Mouse (Mus musculus): ENCODE data around the gene Kif17. TPM values are rescaled to one million over a fixed set of nuclear protein-coding genes. Genes with fewer than 3 reads are reported as not detected.

The Kif17 gene
- polyA plus RNA-seq, 1 experiment from 2014 or later, result not detected

GRCm38 (mm10) chr4:138335036-138335435 lies 84.8 kb downstream of the Kif17 start:
- Histone ChIP-seq H3K4me2 (ENCODE audit: low read depth, low read length, severe bottlenecking) (no peak overlapping the region), H3K27me3 (ENCODE audit: control insufficient read depth, insufficient read depth, low read length) (no peaks in the 10 kb centered on the region; the same call in 1 of the 2 replicates), H3K36me3 (ENCODE audit: control insufficient read depth, insufficient read depth, low read length) (no peaks in the 10 kb centered on the region), H3K9ac (ENCODE audit: low read length) (no peak overlapping the region), H3K9me3 (ENCODE audit: control insufficient read depth, low read length) (no peaks in the 10 kb centered on the region), H3K4me1 (replicated peaks; ENCODE audit: control insufficient read depth, insufficient read depth, low read length) (no peaks in the 10 kb centered on the region), H3K27ac (ENCODE audit: low read depth, low read length) (no peak overlapping the region), H3K4me3 (ENCODE audit: low read depth, low read length) (no peak overlapping the region)
- WGBS, result 89% methylated on average over 12 of the region's 12 CpGs
- DNase-seq (ENCODE audit: low spot score), result no peak
- no peak for ATAC-seq (replicated peaks; ENCODE audit: low FRiP score)

DNA sequence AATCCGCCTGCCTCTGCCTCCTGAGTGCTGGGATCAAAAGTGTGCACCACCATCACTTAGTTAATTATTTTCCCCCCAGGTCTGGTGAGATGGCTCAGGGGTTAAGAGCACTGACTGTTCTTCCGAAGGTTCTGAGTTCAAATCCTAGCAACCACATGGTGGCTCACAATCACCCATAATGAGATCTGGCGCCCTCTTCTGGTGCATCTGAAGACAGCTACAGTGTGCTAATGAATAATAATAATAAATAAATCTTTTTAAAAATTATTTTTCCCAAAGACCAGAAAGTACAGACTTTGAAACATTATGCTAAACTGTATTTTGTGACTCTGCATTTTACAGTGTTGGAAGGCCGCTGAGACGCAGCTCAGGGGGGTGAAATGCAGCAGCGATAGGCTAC lies 85.4 kb downstream of the Kif17 start:
- Histone ChIP-seq H3K4me1 (replicated peaks; ENCODE audit: control insufficient read depth, insufficient read depth, low read length) (no peaks in the 10 kb centered on the region), H3K4me2 (ENCODE audit: low read depth, low read length, severe bottlenecking) (no peak overlapping the region), H3K36me3 (ENCODE audit: control insufficient read depth, insufficient read depth, low read length) (no peaks in the 10 kb centered on the region), H3K27ac (ENCODE audit: low read depth, low read length) (no peak overlapping the region), H3K27me3 (ENCODE audit: control insufficient read depth, insufficient read depth, low read length) (no peaks in the 10 kb centered on the region; the same call in 1 of the 2 replicates), H3K9ac (ENCODE audit: low read length) (no peak overlapping the region), H3K9me3 (ENCODE audit: control insufficient read depth, low read length) (no peaks in the 10 kb centered on the region), H3K4me3 (ENCODE audit: low read depth, low read length) (no peak overlapping the region)
- ATAC-seq (replicated peaks; ENCODE audit: low FRiP score) (no peak), DNase-seq (ENCODE audit: low spot score) (no peak)
- WGBS, result 86% methylated on average over 6 of the region's 6 CpGs

GRCm38 (mm10) chr4:138336876-138337275 lies 86.6 kb downstream of the Kif17 start:
- Histone ChIP-seq H3K27ac (ENCODE audit: low read depth, low read length) (no peak overlapping the region), H3K4me2 (ENCODE audit: low read depth, low read length, severe bottlenecking) (no peak overlapping the region), H3K4me1 (replicated peaks; ENCODE audit: control insufficient read depth, insufficient read depth, low read length) (no peaks in the 10 kb centered on the region), H3K27me3 (ENCODE audit: control insufficient read depth, insufficient read depth, low read length) (no peaks in the 10 kb centered on the region), H3K36me3 (ENCODE audit: control insufficient read depth, insufficient read depth, low read length) (no peaks in the 10 kb centered on the region), H3K9me3 (ENCODE audit: control insufficient read depth, low read length) (no peaks in the 10 kb centered on the region), H3K9ac (ENCODE audit: low read length) (no peak overlapping the region), H3K4me3 (ENCODE audit: low read depth, low read length) (no peak overlapping the region)
- WGBS, result 75% methylated on average over 5 of the region's 5 CpGs
- DNase-seq (ENCODE audit: low spot score) (no peak), ATAC-seq (replicated peaks; ENCODE audit: low FRiP score) (no peak)

DNA sequence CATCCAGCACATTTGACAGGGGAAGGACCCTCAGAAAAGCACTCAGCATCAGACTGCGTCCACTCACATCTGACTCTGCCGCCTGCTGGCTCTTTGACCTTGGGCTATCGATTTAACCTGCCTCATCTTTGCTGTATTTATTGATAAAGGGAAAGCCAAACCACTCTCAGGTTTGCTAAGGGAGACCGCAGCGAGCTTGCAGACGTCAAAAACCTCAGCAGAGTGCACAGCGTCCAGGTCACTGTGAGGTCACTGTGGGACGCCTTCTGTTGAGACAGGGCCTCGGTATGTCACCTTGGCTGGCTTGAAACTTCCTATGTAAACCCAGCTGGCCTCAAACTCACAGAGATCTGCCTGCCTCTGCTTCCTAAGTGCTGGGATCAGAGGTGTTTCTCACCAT lies 87.1 kb downstream of the Kif17 start:
- H3K27ac ChIP-seq (ENCODE audit: low read depth, low read length), result no peak overlapping the region
- no peaks in the 10 kb centered on the region for H3K4me1 ChIP-seq (replicated peaks; ENCODE audit: control insufficient read depth, insufficient read depth, low read length)
- no peak overlapping the region for H3K4me2 ChIP-seq (ENCODE audit: low read depth, low read length, severe bottlenecking)
- H3K9ac ChIP-seq (ENCODE audit: low read length), result no peak overlapping the region
- H3K9me3 ChIP-seq (ENCODE audit: control insufficient read depth, low read length), result no peaks in the 10 kb centered on the region
- no peaks in the 10 kb centered on the region for H3K36me3 ChIP-seq (ENCODE audit: control insufficient read depth, insufficient read depth, low read length)
- H3K4me3 ChIP-seq (ENCODE audit: low read depth, low read length), result no peak overlapping the region
- no peaks in the 10 kb centered on the region for H3K27me3 ChIP-seq (ENCODE audit: control insufficient read depth, insufficient read depth, low read length)
- WGBS, result 87% methylated on average over 9 of the region's 9 CpGs
- DNase-seq (ENCODE audit: low spot score), result no peak
- no peak for ATAC-seq (replicated peaks; ENCODE audit: low FRiP score)

DNA sequence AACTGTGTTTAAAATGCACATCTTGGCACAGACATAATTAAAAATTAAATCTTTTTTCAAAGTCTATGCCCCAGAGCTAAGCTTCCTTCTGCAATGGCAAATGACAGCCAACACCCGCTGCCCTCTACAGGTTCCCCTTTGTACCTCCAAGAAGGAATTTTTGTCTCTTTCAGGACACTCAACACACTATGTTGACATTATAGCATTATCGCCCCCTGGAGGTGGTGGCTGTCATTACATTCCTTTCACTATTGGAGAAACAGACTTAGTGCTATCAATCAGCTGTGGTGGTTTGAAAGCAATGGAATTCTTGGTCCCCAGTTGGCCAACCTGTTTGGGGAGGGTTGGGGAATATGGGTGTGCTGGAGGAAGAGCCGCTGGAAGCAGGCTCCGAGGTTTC lies 89.7 kb downstream of the Kif17 start:
- ATAC-seq (replicated peaks; ENCODE audit: low FRiP score) (no peak), DNase-seq (ENCODE audit: low spot score) (peak; percentile 70)
- no peaks in the 10 kb centered on the region for H3K4me1 ChIP-seq (replicated peaks; ENCODE audit: control insufficient read depth, insufficient read depth, low read length)
- H3K27me3 ChIP-seq (ENCODE audit: control insufficient read depth, insufficient read depth, low read length), result no peaks in the 10 kb centered on the region
- no peaks in the 10 kb centered on the region for H3K9me3 ChIP-seq (ENCODE audit: control insufficient read depth, low read length)
- no peak overlapping the region for H3K4me3 ChIP-seq (ENCODE audit: low read depth, low read length)
- H3K9ac ChIP-seq (ENCODE audit: low read length), result no peak overlapping the region
- H3K4me2 ChIP-seq (ENCODE audit: low read depth, low read length, severe bottlenecking), result no peak overlapping the region
- H3K27ac ChIP-seq (ENCODE audit: low read depth, low read length), result no peak overlapping the region
- H3K36me3 ChIP-seq (ENCODE audit: control insufficient read depth, insufficient read depth, low read length), result no peaks in the 10 kb centered on the region
- WGBS, result 34% methylated on average over 4 of the region's 4 CpGs

GRCm38 (mm10) chr4:138341393-138341792 lies 91.2 kb downstream of the Kif17 start:
- no peak overlapping the region for H3K4me2 ChIP-seq (ENCODE audit: low read depth, low read length, severe bottlenecking)
- no peak overlapping the region for H3K27ac ChIP-seq (ENCODE audit: low read depth, low read length)
- DNase-seq (ENCODE audit: low spot score) (no peak), ATAC-seq (replicated peaks; ENCODE audit: low FRiP score) (no peak)
- no peaks in the 10 kb centered on the region for H3K27me3 ChIP-seq (ENCODE audit: control insufficient read depth, insufficient read depth, low read length)
- H3K9me3 ChIP-seq (ENCODE audit: control insufficient read depth, low read length), result no peaks in the 10 kb centered on the region
- 73% methylated on average over 8 of the region's 8 CpGs for WGBS
- no peak overlapping the region for H3K4me3 ChIP-seq (ENCODE audit: low read depth, low read length)
- no peaks in the 10 kb centered on the region for H3K4me1 ChIP-seq (replicated peaks; ENCODE audit: control insufficient read depth, insufficient read depth, low read length)
- H3K36me3 ChIP-seq (ENCODE audit: control insufficient read depth, insufficient read depth, low read length), result no peaks in the 10 kb centered on the region
- H3K9ac ChIP-seq (ENCODE audit: low read length), result no peak overlapping the region

- no peaks in the 10 kb centered on the region for H3K9me3 ChIP-seq (ENCODE audit: control insufficient read depth, low read length)
- no peak overlapping the region for H3K4me3 ChIP-seq (ENCODE audit: low read depth, low read length)
- H3K4me2 ChIP-seq (ENCODE audit: low read depth, low read length, severe bottlenecking), result no peak overlapping the region
- no peak overlapping the region for H3K9ac ChIP-seq (ENCODE audit: low read length)
- 79% methylated on average over 7 of the region's 7 CpGs for WGBS
- H3K27ac ChIP-seq (ENCODE audit: low read depth, low read length), result no peak overlapping the region
- H3K4me1 ChIP-seq (replicated peaks; ENCODE audit: control insufficient read depth, insufficient read depth, low read length), result no peaks in the 10 kb centered on the region
- H3K27me3 ChIP-seq (ENCODE audit: control insufficient read depth, insufficient read depth, low read length), result no peaks in the 10 kb centered on the region
- ATAC-seq (replicated peaks; ENCODE audit: low FRiP score), result no peak
- H3K36me3 ChIP-seq (ENCODE audit: control insufficient read depth, insufficient read depth, low read length), result no peaks in the 10 kb centered on the region
- DNase-seq (ENCODE audit: low spot score), result no peak
Observed at GRCm38 (mm10) chr4:138342048-138342447, 91.8 kb downstream of the Kif17 start.

GRCm38 (mm10) chr4:138342778-138343177 lies 92.5 kb downstream of the Kif17 start:
- Histone ChIP-seq H3K36me3 (ENCODE audit: control insufficient read depth, insufficient read depth, low read length) (no peaks in the 10 kb centered on the region), H3K9ac (ENCODE audit: low read length) (no peak overlapping the region), H3K4me2 (ENCODE audit: low read depth, low read length, severe bottlenecking) (no peak overlapping the region), H3K9me3 (ENCODE audit: control insufficient read depth, low read length) (no peaks in the 10 kb centered on the region), H3K27me3 (ENCODE audit: control insufficient read depth, insufficient read depth, low read length) (no peaks in the 10 kb centered on the region), H3K4me3 (ENCODE audit: low read depth, low read length) (no peak overlapping the region), H3K27ac (ENCODE audit: low read depth, low read length) (no peak overlapping the region), H3K4me1 (replicated peaks; ENCODE audit: control insufficient read depth, insufficient read depth, low read length) (no peaks in the 10 kb centered on the region)
- DNase-seq (ENCODE audit: low spot score) (no peak), ATAC-seq (replicated peaks; ENCODE audit: low FRiP score) (no peak)
- WGBS, result 86% methylated on average over 6 of the region's 6 CpGs

- WGBS, result 87% methylated on average over 10 of the region's 10 CpGs
- DNase-seq (ENCODE audit: low spot score), result no peak
- H3K27ac ChIP-seq (ENCODE audit: low read depth, low read length), result no peak overlapping the region
Observed at GRCm38 (mm10) chr4:138343341-138343837, 93.2 kb downstream of the Kif17 start.

More at GRCm38 (mm10) chr4:138343341-138343837, 93.2 kb downstream of the Kif17 start:
- Histone ChIP-seq H3K4me1 (replicated peaks; ENCODE audit: control insufficient read depth, insufficient read depth, low read length) (no peaks in the 10 kb centered on the region), H3K4me2 (ENCODE audit: low read depth, low read length, severe bottlenecking) (no peak overlapping the region), H3K9ac (ENCODE audit: low read length) (no peak overlapping the region), H3K36me3 (ENCODE audit: control insufficient read depth, insufficient read depth, low read length) (no peaks in the 10 kb centered on the region), H3K27me3 (ENCODE audit: control insufficient read depth, insufficient read depth, low read length) (no peaks in the 10 kb centered on the region), H3K4me3 (ENCODE audit: low read depth, low read length) (no peak overlapping the region), H3K9me3 (ENCODE audit: control insufficient read depth, low read length) (no peaks in the 10 kb centered on the region)
- no peak for ATAC-seq (replicated peaks; ENCODE audit: low FRiP score)

Data from forebrain, embryonic 11.5 days (tissue).